Mouse (Mus musculus): ENCODE measurements at regions not wholly inside any gene's neighbourhood (a gene's known extent, or its start where the extent isn't known, plus 50 kb on each side); places are given as distances from the start of the nearest gene placed in this dataset.
"Not testable (repeated sequence)": the region's sequence is repeated elsewhere in the genome, so short reads cannot be mapped to it uniquely, and the experiment has no call there.

- DNase-seq (ENCODE audit: low read depth in 1 of 2, low spot score in 2 of 2): no peak
These were observed 170.6 kb downstream of the Eipr1 start for GRCm38 (mm10) chr12:28922236-28922635.

- DNase-seq (ENCODE audit: low read depth in 1 of 2, low spot score in 2 of 2): no peak
These were observed 173.6 kb downstream of the Eipr1 start for GRCm38 (mm10) chr12:28925206-28925605.

GRCm38 (mm10) chr12:28939936-28940335 lies 188.3 kb downstream of the Eipr1 start:
- DNase-seq (ENCODE audit: low read depth in 1 of 2, low spot score in 2 of 2): no peak

- no peak for DNase-seq (ENCODE audit: low read depth in 1 of 2, low spot score in 2 of 2)
These were observed 197.3 kb downstream of the Eipr1 start for GRCm38 (mm10) chr12:28948889-28949288.

GRCm38 (mm10) chr12:28949307-28949706 lies 197.7 kb downstream of the Eipr1 start:
- DNase-seq (ENCODE audit: low read depth in 1 of 2, low spot score in 2 of 2): no peak

- DNase-seq (ENCODE audit: low read depth in 1 of 2, low spot score in 2 of 2): no peak
These were observed 205.6 kb downstream of the Eipr1 start for GRCm38 (mm10) chr12:28957155-28957554.

GRCm38 (mm10) chr12:28958661-28959060 lies 207.1 kb downstream of the Eipr1 start:
- DNase-seq (ENCODE audit: low read depth in 1 of 2, low spot score in 2 of 2): no peak

GRCm38 (mm10) chr12:28969671-28970379 lies 218.2 kb downstream of the Eipr1 start:
- DNase-seq (ENCODE audit: low read depth in 1 of 2, low spot score in 2 of 2): no peak

GRCm38 (mm10) chr12:28974571-28975041 lies 223.0 kb downstream of the Eipr1 start:
- DNase-seq (ENCODE audit: low read depth in 1 of 2, low spot score in 2 of 2): no peak

- no peak for DNase-seq (ENCODE audit: low read depth in 1 of 2, low spot score in 2 of 2)
These were observed 223.6 kb downstream of the Eipr1 start for GRCm38 (mm10) chr12:28975249-28975648.

- no peak for DNase-seq (ENCODE audit: low read depth in 1 of 2, low spot score in 2 of 2)
These were observed 228.1 kb downstream of the Eipr1 start for GRCm38 (mm10) chr12:28979679-28980078.

- no peak for DNase-seq (ENCODE audit: low read depth in 1 of 2, low spot score in 2 of 2)
These were observed 234.6 kb downstream of the Eipr1 start for GRCm38 (mm10) chr12:28986214-28986613.

- no peak for DNase-seq (ENCODE audit: low read depth in 1 of 2, low spot score in 2 of 2)
These were observed 246.0 kb downstream of the Eipr1 start for GRCm38 (mm10) chr12:28997474-28998192.

- DNase-seq (ENCODE audit: low read depth in 1 of 2, low spot score in 2 of 2): no peak
These were observed 248.4 kb downstream of the Eipr1 start for GRCm38 (mm10) chr12:28999963-29000451.

- DNase-seq (ENCODE audit: low read depth in 1 of 2, low spot score in 2 of 2): no peak
These were observed 252.9 kb downstream of the Eipr1 start for GRCm38 (mm10) chr12:29004504-29004903.

- no peak for DNase-seq (ENCODE audit: low read depth in 1 of 2, low spot score in 2 of 2)
These were observed 263.0 kb downstream of the Eipr1 start for GRCm38 (mm10) chr12:29014601-29015000.

GRCm38 (mm10) chr12:29015200-29015862 lies 263.7 kb downstream of the Eipr1 start:
- no peak for DNase-seq (ENCODE audit: low read depth in 1 of 2, low spot score in 2 of 2)

- no peak for DNase-seq (ENCODE audit: low read depth in 1 of 2, low spot score in 2 of 2)
These were observed 269.5 kb downstream of the Eipr1 start for GRCm38 (mm10) chr12:29021152-29021551.

GRCm38 (mm10) chr12:29028171-29028570 lies 276.6 kb downstream of the Eipr1 start:
- no peak for DNase-seq (ENCODE audit: low read depth in 1 of 2, low spot score in 2 of 2)

GRCm38 (mm10) chr12:29029461-29029860 lies 277.9 kb downstream of the Eipr1 start:
- DNase-seq (ENCODE audit: low read depth in 1 of 2, low spot score in 2 of 2): no peak

- DNase-seq (ENCODE audit: low read depth in 1 of 2, low spot score in 2 of 2): no peak
These were observed 294.4 kb downstream of the Eipr1 start for GRCm38 (mm10) chr12:29046009-29046408.

GRCm38 (mm10) chr12:29048596-29048995 lies 297.0 kb downstream of the Eipr1 start:
- not testable (repeated sequence) for DNase-seq (ENCODE audit: low read depth in 1 of 2, low spot score in 2 of 2)

Data from monocyte, adult 2 months (primary cell).